Mouse (Mus musculus) urinary bladder, postnatal 25 days (tissue): ENCODE measurements around the gene Gnmt.
"Not testable (repeated sequence)": the region's sequence is repeated elsewhere in the genome, so short reads cannot be mapped to it uniquely, and the experiment has no call there.

Experiments
- DNase-seq: peaks from one replicate; pipeline ENCODE4 v3.0.0; 2022; ENCODE audit warnings: low spot score

Gnmt gene

DNA sequence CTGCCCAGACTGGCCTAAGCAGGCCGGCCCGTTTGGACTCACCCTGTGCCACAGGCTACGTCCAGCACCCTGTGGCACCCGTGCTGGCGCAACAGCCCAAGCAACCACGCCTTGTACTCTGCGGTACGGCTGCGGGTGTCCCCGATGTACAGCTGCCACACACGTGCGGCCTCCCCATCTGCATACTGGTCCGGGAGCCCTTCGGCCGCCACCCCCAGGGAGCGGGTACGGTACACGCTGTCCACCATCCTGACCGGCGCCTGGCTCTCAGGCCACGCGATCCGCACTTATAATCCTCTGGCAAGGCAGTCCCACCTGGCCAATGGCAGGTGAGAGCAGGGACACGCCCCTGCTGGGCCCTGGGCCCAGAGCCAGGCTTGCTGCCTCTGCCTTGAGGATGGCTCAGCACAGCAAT lies at the start of gene Gnmt:
TSS of gene Gnmt (minus strand) at position 265 of the 415 bp plus-strand sequence.
- DNase-seq: peak; percentile 21

DNA sequence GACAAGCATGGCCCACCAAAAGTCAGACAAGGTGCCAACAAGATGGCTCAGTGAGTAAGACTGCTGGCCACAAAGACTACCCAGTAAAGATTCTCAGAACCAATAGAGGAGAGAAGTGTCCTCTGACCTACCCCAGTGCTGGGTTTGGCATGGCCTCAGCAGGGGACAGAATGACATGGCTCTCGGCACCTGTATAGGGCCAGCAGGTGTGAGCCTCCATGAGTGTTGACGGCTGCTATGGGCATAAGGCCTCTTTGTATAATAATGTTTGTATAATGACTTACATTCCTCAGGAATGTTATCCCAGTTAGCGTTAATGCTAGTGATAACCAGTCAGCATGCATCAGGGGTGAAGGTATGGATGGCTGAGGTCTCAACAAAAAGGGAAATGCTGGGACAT lies 47.1 kb upstream of the Gnmt start:
- DNase-seq: no peak

GRCm38 (mm10) chr17:46775070-46775469 lies 46.1 kb upstream of the Gnmt start:
- DNase-seq: no peak

DNA sequence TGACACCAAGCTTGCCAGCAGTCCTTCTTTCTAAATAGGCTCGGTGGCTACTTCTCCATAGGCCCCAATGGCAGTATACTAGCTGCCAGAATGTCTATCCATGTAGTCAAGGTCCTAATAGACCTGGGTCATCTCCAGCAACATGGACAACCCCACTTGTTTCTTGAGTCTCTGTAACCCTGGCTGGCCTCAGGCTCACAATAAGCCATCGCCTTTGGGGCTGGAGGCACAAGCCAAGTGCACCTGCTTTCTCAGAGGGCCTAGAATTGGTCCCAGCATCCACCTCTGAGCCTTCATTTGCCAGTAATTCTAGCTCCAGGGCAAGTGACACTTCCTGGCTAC lies 45.1 kb upstream of the Gnmt start:
- DNase-seq: no peak

- no peak for DNase-seq
These were observed 44.5 kb upstream of the Gnmt start for GRCm38 (mm10) chr17:46773278-46774130.

GRCm38 (mm10) chr17:46772404-46773277 lies 43.7 kb upstream of the Gnmt start, which contains the start of gene 2310039H08Rik:
2310039H08Rik (plus strand) TSS chr17:46772635.
- DNase-seq: peak; percentile 77

DNA sequence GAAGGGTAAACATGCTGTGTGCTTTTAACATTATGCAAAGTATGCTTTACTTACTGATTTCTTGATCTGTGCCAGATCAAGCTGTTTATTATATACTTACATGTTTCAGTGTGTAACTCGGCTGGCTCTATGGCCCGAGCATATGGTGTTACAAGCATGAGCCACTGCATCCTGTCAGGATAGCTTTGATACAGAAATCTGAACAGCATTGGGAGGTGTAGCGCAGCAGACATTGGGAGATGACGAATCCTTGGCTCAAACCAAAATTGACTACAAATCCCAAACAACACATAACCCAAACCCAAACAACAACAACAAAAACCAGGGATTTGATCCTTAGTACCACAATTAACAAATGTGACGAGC lies 43.1 kb upstream of the Gnmt start:
- DNase-seq: no peak

DNA sequence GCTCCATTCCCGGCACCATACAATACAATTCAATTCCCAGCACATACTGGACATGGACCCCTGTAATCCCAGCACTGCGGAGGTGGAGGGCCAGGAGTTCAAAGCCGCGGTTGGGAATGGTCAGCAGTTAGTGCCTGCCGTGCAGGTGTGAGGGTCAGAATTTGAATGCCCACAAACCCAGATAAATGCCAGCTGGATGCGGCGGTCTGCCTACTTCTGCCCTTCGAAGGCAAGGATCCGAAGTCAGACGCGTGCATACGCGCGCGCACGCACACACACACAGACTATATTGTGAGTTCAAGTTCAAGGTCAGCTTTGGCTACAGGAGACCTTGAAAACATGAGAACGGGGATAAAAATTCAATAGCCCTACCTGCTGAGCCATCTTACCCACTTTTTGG lies 42.6 kb upstream of the Gnmt start:
- DNase-seq: no peak

- no peak for DNase-seq
These were observed 42.1 kb upstream of the Gnmt start for GRCm38 (mm10) chr17:46771025-46771424.

DNA sequence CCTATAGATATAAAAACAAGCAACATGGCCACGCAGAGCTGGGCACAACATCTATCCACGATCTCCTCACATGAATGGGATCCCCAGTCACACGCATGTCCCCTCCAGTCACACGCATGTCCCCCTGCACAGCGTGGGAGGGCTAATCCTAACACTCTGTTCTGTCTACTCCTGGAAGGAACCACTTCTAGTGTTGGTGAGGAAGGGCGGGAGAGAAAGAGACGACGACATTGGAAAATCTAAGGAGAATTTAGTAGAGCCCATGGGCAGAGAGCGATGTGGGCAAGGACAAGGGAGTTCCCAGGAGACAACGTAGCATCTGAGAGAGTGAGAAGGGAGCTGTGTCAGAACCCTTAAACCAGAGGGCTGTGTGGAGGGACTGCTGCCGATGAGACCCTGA lies 41.6 kb upstream of the Gnmt start:
- DNase-seq: no peak

DNA sequence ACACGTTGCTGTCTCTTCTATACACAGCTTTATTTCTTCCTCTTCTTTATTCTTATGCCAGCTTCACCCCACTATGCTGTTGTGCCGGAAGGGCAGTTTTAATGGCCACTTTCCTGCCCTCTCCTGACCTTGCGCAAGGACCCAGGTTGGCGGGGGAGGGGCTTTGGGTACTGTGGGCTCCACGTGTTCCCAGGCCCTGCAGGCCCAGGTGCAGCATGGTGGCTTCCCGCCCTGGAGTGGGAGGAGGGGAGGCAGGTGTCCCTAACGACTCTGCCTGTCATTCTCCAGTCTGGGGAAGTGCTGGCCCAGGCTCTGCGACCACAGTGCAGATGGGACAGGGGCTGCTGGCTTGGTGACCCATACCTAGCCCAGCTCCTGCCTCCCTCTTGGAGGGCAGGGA lies 38.9 kb upstream of the Gnmt start:
- no peak for DNase-seq

GRCm38 (mm10) chr17:46764916-46765315 lies 35.9 kb upstream of the Gnmt start:
- not testable (repeated sequence) for DNase-seq

DNA sequence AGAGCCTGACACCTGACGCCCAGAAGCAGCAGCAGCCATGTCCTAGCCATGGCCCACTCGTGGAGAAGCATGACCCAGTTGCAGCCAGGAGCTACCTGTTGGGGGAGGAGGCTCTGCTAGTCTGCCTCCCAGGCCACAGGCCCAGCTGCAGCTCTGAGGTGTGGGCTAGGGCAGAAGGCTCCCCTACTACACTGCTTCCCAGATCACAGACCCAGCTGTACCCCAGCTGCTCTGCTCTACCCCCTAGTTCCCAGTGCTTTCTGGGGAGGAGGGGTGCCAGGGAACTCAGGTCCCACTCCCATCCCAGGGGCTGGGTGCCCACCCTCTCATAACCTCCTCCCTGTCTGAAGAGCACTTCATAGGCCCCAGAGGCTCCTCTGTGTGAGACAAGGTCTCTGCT lies 34.6 kb upstream of the Gnmt start, which contains the start of gene Ptcra:
TSS of gene Ptcra (minus strand) at position 169 of the 400 bp plus-strand sequence.
- DNase-seq: no peak

- DNase-seq: no peak
These were observed 29.8 kb upstream of the Gnmt start for GRCm38 (mm10) chr17:46758753-46759152.

DNA sequence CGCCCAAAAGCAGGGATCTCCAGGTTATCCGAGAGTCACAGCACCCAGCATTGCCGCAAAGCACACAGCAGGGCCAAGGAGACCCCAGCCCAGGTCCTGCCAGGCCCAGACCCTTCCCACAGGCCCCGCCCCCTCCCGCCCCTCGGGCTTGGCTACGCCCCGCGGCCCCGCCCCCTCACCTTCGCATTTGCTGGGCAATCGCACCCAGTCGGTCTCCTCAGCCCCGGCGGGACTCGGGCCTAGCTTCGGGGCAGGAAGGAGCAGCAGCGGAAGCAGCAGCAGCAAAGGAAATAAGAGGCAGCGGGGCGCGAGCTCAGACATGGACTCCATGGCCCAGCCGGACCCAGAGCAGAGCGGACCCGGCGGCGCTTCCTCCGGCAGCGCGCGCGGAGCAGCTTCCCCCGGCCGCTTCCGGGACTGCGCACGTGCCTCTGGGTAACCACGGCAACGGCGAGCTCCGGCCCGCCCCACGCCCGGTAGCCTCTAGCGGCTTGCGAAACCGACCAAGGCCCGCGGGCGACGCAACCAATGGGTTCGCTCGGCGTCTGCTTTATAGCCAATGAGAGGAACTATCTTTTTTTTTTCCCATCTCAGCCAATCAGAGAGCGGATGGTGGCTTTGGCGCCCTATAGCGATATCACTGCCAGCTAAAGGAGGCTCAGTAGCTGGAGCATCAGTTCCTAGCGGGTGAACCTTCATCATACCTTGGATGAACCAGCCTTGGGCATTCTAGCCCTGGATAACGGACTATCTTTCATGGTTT lies 23.0 kb upstream of the Gnmt start, which contains the start of gene Cnpy3:
TSS of gene Cnpy3 (minus strand) at position 421 of the 763 bp plus-strand sequence.
- DNase-seq: peak; percentile 95

GRCm38 (mm10) chr17:46751056-46751793 lies 22.3 kb upstream of the Gnmt start:
- DNase-seq: no peak

DNA sequence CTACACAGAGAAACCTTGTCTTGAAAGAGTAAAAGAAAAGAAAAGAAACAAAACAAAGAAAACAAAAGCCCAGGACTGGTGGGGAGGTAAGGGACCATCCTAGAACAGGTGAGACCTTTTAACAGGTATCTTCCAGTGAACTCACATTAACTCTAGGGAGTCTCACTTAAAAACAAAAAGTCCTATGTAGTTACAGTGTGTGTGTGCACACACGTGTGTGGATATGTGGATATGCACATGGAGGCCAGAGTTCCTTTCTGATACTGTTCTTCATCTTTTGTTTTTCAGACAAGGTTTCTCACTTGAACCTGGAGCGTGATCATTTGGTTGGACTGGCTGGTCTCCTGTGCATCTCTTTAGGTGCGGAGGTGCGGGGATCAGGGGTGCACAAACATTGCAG lies 21.6 kb upstream of the Gnmt start:
- DNase-seq: no peak

GRCm38 (mm10) chr17:46749282-46749681 lies 20.3 kb upstream of the Gnmt start:
- no peak for DNase-seq

DNA sequence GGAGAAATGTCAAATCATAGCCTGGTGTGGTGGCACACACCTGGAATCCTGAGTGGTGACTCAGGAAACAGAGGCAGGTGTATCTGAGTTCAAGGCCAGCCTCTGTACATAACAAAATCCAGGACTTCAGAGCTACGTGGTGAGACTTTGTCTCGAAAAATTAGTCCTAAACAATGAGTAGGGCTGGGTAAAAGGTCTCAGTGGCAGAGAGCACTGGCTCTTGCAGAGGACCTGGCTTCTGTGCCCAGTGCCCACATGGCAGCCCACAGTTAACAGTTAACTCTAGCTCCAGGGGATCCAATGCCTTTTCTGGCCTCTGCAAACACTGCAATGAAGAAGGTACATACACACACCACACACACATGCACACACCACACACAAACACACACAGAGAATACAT lies 18.8 kb upstream of the Gnmt start:
- no peak for DNase-seq

GRCm38 (mm10) chr17:46747234-46747633 lies 18.3 kb upstream of the Gnmt start:
- DNase-seq: no peak

GRCm38 (mm10) chr17:46745506-46745905 lies 16.5 kb upstream of the Gnmt start:
- DNase-seq: no peak
